Mouse (Mus musculus): ENCODE measurements around the gene Fgd6. TPM values are rescaled to one million over a fixed set of nuclear protein-coding genes. Genes with fewer than 3 reads are reported as not detected.

Fgd6 gene
- polyA plus RNA-seq, 1 experiment from 2014 or later, result 3.3 TPM

DNA sequence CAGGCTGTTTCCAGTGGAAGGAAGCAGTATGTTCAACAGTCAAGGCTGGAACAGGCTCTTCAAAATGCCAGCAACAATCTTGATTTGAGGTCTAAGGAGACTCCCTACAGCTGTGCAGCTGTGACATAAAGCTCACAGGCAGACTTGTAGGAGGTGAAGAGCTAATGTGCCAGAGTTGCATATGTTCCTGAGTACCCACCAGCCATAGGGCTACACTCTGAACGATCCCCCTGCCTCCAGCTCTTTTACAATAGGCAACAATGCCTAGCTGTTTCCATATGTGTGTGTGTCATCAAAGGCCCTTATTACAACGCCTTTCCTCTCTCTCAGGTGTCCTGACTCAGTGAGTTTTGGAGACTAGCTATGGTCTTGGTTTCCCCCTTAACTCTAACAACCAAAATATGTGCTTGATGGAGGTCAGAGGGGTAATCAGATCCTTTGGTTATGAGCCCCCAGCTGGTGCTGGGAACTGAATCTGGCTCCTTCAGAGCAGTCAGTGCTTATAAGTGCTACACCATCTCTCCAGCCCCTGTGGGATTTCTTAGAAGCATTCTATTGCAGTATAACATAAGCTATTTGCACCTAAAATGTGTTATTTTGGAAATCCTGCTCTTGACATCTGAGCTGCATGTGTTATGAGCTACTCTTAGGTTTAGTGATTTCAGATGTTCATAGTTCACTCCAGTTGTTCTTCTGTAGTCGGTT is 104.6 kb downstream of the Fgd6 start:
- Histone ChIP-seq H3K4me3 (ENCODE audit: low read length) (no peak overlapping the region), H3K9ac (replicated peaks; ENCODE audit: low read length) (no peak overlapping the region), H3K27me3 (ENCODE audit: insufficient read depth, low read length) (no peaks in the 10 kb centered on the region), H3K27ac (ENCODE audit: low read length) (no peak overlapping the region), H3K9me3 (ENCODE audit: low read length) (no peaks in the 10 kb centered on the region), H3K36me3 (ENCODE audit: insufficient read depth, low read length) (0 out of 2 replicates have a peak, but pooled peaks cover 2% of the 10 kb centered on the region), H3K4me1 (ENCODE audit: insufficient read depth, low read length) (no peaks in the 10 kb centered on the region), H3K4me2 (replicated peaks; ENCODE audit: low read depth, low read length) (no peak overlapping the region)
- no peak for ATAC-seq (ENCODE audit: low FRiP score, low TSS enrichment)
- WGBS, result 81% methylated on average over 3 of the region's 3 CpGs

GRCm38 (mm10) chr10:94142427-94142826 is 106.6 kb downstream of the Fgd6 start:
- no peak for ATAC-seq (ENCODE audit: low FRiP score, low TSS enrichment)
- no peak overlapping the region for H3K4me2 ChIP-seq (replicated peaks; ENCODE audit: low read depth, low read length)
- WGBS, result 71% methylated on average over 3 of the region's 3 CpGs
- H3K4me3 ChIP-seq (ENCODE audit: low read length), result no peak overlapping the region
- H3K27ac ChIP-seq (ENCODE audit: low read length), result no peak overlapping the region
- no peaks in the 10 kb centered on the region for H3K4me1 ChIP-seq (ENCODE audit: insufficient read depth, low read length)
- H3K9ac ChIP-seq (replicated peaks; ENCODE audit: low read length), result no peak overlapping the region
- no peaks in the 10 kb centered on the region for H3K36me3 ChIP-seq (ENCODE audit: insufficient read depth, low read length)
- no peaks in the 10 kb centered on the region for H3K27me3 ChIP-seq (ENCODE audit: insufficient read depth, low read length)
- H3K9me3 ChIP-seq (ENCODE audit: low read length), result no peaks in the 10 kb centered on the region

DNA sequence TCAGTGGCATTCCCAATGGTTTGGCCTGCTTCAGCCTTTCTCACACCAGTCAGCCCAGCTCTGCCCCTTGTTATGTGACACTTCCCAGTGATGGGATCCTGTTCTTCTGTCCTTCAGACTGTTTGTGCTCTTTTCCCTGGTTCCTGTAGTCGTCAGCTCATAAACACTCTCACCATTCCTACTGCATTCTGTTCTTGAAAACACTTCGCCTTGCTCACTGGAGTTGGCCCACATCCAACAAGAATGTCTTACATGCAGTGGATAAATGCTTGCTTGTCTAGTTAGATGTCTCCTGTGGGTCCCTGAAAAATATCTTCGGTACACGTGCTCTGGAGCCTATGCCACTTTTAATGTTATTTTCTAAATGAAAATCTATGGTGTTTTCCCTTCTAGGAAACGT is 108.8 kb downstream of the Fgd6 start:
- no peaks in the 10 kb centered on the region for H3K9me3 ChIP-seq (ENCODE audit: low read length)
- no peaks in the 10 kb centered on the region for H3K36me3 ChIP-seq (ENCODE audit: insufficient read depth, low read length)
- peaks cover 9% of the 10 kb centered on the region; the same call in 1 of the 2 replicates for H3K4me1 ChIP-seq (ENCODE audit: insufficient read depth, low read length)
- H3K27me3 ChIP-seq (ENCODE audit: insufficient read depth, low read length), result no peaks in the 10 kb centered on the region
- no peak overlapping the region for H3K4me2 ChIP-seq (replicated peaks; ENCODE audit: low read depth, low read length)
- H3K4me3 ChIP-seq (ENCODE audit: low read length), result no peak overlapping the region
- no peak for ATAC-seq (ENCODE audit: low FRiP score, low TSS enrichment)
- no peak overlapping the region for H3K9ac ChIP-seq (replicated peaks; ENCODE audit: low read length)
- H3K27ac ChIP-seq (ENCODE audit: low read length), result no peak overlapping the region
- WGBS, result 68% methylated on average over 5 of the region's 5 CpGs

DNA sequence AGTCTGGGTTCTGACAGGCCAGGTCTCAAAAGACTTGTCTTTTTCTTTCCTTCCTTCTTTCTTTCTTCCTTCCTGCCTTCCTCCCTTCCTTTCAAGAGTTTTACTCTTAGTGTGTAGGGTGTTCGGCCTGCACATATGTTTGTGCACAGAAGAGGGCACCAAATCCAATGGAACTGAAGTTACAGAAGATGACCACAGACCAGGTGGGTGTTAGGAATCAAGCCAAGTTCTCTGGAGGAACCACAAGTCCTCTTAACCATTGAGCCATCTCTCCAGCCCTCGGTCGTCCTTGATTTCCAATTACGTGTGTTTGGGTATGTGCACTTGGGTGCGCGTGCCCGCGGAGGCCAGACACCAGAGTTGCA is 111.6 kb downstream of the Fgd6 start:
- 10% methylated on average over 8 of the region's 8 CpGs for WGBS
- Histone ChIP-seq H3K27me3 (ENCODE audit: insufficient read depth, low read length) (no peaks in the 10 kb centered on the region), H3K9me3 (ENCODE audit: low read length) (no peaks in the 10 kb centered on the region), H3K4me2 (replicated peaks; ENCODE audit: low read depth, low read length) (peak overlapping the region; percentile 54), H3K4me3 (ENCODE audit: low read length) (peak overlapping the region; percentile 82), H3K4me1 (ENCODE audit: insufficient read depth, low read length) (peaks cover 26% of the 10 kb centered on the region), H3K9ac (replicated peaks; ENCODE audit: low read length) (peak overlapping the region; percentile 93), H3K36me3 (ENCODE audit: insufficient read depth, low read length) (no peaks in the 10 kb centered on the region), H3K27ac (ENCODE audit: low read length) (0 out of 2 replicates have a peak overlapping the region, but pooled peaks have one; percentile 97)
- ATAC-seq (ENCODE audit: low FRiP score, low TSS enrichment), result peak; percentile 36; the same call in 1 of the 2 replicates

DNA sequence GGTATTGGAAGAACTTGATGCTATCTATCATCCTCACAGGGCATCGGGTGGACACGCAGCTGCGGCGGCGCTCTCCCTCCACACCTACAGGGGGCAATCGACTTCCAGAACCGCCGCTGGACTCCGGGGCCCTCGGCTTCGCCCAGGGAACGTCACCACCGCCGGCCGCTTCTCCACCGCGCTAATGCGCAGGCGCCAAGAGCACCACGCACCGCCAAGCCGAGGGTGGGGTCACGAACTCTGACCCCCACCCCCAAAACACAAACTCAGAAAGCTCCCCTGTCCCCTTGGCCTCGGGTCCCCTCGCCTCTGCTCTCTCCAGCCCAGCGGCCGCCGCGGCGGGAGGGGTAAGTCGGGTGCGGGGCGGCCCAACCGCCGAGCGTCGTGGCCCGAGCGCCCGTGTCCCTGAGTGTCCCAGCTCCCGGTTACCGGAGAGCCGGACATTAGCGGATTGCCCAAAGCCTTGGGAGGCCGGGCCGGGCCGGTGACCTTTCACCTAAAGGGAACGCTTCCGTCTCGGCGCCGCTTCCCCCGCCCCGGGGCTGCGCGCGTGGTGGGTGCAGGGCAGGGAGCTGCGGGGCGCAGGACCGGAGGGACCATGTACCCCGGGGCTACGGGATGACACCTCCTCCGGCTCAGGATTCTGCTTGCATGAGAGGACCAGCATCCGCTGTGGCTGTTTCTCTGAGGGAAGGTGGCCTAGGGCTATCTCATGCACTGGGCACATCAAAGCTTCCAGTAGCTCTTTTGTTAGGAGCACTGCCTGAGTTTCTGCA is 112.1 kb downstream of the Fgd6 start, which contains the start of gene Nr2c1:
Nr2c1 (plus strand) TSS at position 268 of the 776 bp plus-strand sequence.
- H3K9me3 ChIP-seq (ENCODE audit: low read length), result no peaks in the 10 kb centered on the region
- H3K27ac ChIP-seq (ENCODE audit: low read length), result peak within 1 kb of the TSS; percentile 97
- H3K9ac ChIP-seq (replicated peaks; ENCODE audit: low read length), result peak within 1 kb of the TSS; percentile 93
- H3K36me3 ChIP-seq (ENCODE audit: insufficient read depth, low read length), result no peaks in the 10 kb centered on the region
- H3K4me3 ChIP-seq (ENCODE audit: low read length), result peak within 1 kb of the TSS; percentile 82
- peaks cover 26% of the 10 kb centered on the region for H3K4me1 ChIP-seq (ENCODE audit: insufficient read depth, low read length)
- WGBS, result under 1% methylated on average over 58 of the region's 64 CpGs
- peak; percentile 89 for ATAC-seq (ENCODE audit: low FRiP score, low TSS enrichment)
- H3K27me3 ChIP-seq (ENCODE audit: insufficient read depth, low read length), result no peaks in the 10 kb centered on the region
- peak within 1 kb of the TSS; percentile 54 for H3K4me2 ChIP-seq (replicated peaks; ENCODE audit: low read depth, low read length)

GRCm38 (mm10) chr10:94151488-94151887 is 115.7 kb downstream of the Fgd6 start:
- H3K4me1 ChIP-seq (ENCODE audit: insufficient read depth, low read length), result peaks cover 26% of the 10 kb centered on the region
- 0 out of 2 replicates have a peak, but pooled peaks cover 2% of the 10 kb centered on the region for H3K36me3 ChIP-seq (ENCODE audit: insufficient read depth, low read length)
- WGBS, result 66% methylated on average over 4 of the region's 4 CpGs
- no peak overlapping the region; the same call in 1 of the 2 replicates for H3K4me2 ChIP-seq (replicated peaks; ENCODE audit: low read depth, low read length)
- H3K9me3 ChIP-seq (ENCODE audit: low read length), result no peaks in the 10 kb centered on the region
- no peaks in the 10 kb centered on the region for H3K27me3 ChIP-seq (ENCODE audit: insufficient read depth, low read length)
- no peak for ATAC-seq (ENCODE audit: low FRiP score, low TSS enrichment)
- no peak overlapping the region for H3K9ac ChIP-seq (replicated peaks; ENCODE audit: low read length)
- H3K27ac ChIP-seq (ENCODE audit: low read length), result peak overlapping the region; percentile 39; the same call in 1 of the 2 replicates
- no peak overlapping the region for H3K4me3 ChIP-seq (ENCODE audit: low read length)

GRCm38 (mm10) chr10:94153841-94154240 is 118.0 kb downstream of the Fgd6 start:
- Histone ChIP-seq H3K4me2 (replicated peaks; ENCODE audit: low read depth, low read length) (no peak overlapping the region), H3K4me3 (ENCODE audit: low read length) (no peak overlapping the region), H3K9me3 (ENCODE audit: low read length) (no peaks in the 10 kb centered on the region), H3K4me1 (ENCODE audit: insufficient read depth, low read length) (peaks cover 23% of the 10 kb centered on the region), H3K27me3 (ENCODE audit: insufficient read depth, low read length) (no peaks in the 10 kb centered on the region), H3K27ac (ENCODE audit: low read length) (no peak overlapping the region), H3K36me3 (ENCODE audit: insufficient read depth, low read length) (peaks cover 11% of the 10 kb centered on the region; the same call in 1 of the 2 replicates), H3K9ac (replicated peaks; ENCODE audit: low read length) (no peak overlapping the region)
- no peak for ATAC-seq (ENCODE audit: low FRiP score, low TSS enrichment)

DNA sequence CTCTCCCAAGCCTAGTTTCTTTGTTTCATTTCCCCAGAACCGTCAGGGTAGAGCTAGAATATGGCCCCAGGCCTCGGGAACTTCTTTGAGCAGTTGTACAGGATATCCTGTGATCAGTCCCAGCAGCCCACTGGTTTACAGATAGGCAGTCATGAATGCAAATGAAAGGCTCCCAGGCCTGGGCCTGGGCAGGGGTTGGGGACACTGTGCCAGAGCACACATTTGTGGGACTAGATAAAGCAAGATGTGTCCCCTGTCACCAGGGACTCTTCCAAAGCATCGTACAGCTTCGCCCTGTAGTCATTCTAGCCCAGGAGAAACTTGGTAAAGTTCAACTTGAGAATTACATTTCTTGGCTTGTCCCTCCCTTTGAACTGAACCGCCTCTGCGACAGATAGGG is 123.2 kb downstream of the Fgd6 start:
- no peaks in the 10 kb centered on the region for H3K27me3 ChIP-seq (ENCODE audit: insufficient read depth, low read length)
- no peak overlapping the region for H3K27ac ChIP-seq (ENCODE audit: low read length)
- no peaks in the 10 kb centered on the region for H3K4me1 ChIP-seq (ENCODE audit: insufficient read depth, low read length)
- H3K36me3 ChIP-seq (ENCODE audit: insufficient read depth, low read length), result peaks cover 29% of the 10 kb centered on the region
- H3K9me3 ChIP-seq (ENCODE audit: low read length), result no peaks in the 10 kb centered on the region
- H3K9ac ChIP-seq (replicated peaks; ENCODE audit: low read length), result no peak overlapping the region
- no peak overlapping the region for H3K4me3 ChIP-seq (ENCODE audit: low read length)
- 87% methylated on average over 6 of the region's 6 CpGs for WGBS
- no peak overlapping the region for H3K4me2 ChIP-seq (replicated peaks; ENCODE audit: low read depth, low read length)
- ATAC-seq (ENCODE audit: low FRiP score, low TSS enrichment), result no peak

GRCm38 (mm10) chr10:94159406-94159805 is 123.6 kb downstream of the Fgd6 start:
- Histone ChIP-seq H3K27me3 (ENCODE audit: insufficient read depth, low read length) (no peaks in the 10 kb centered on the region), H3K4me3 (ENCODE audit: low read length) (no peak overlapping the region), H3K27ac (ENCODE audit: low read length) (no peak overlapping the region), H3K4me1 (ENCODE audit: insufficient read depth, low read length) (no peaks in the 10 kb centered on the region), H3K9ac (replicated peaks; ENCODE audit: low read length) (no peak overlapping the region), H3K9me3 (ENCODE audit: low read length) (no peaks in the 10 kb centered on the region), H3K36me3 (ENCODE audit: insufficient read depth, low read length) (peaks cover 29% of the 10 kb centered on the region), H3K4me2 (replicated peaks; ENCODE audit: low read depth, low read length) (no peak overlapping the region)
- no peak for ATAC-seq (ENCODE audit: low FRiP score, low TSS enrichment)
- WGBS, result 88% methylated on average over 4 of the region's 4 CpGs
